Mouse (Mus musculus) testis, postnatal 10 days (tissue): Measurements from ENCODE around the gene Slc44a5.

ENCODE experiments used
- DNase-seq: peaks from one replicate; pipeline ENCODE4 v3.0.0; 2021; ENCODE audit warnings: low spot score

The Slc44a5 gene

DNA sequence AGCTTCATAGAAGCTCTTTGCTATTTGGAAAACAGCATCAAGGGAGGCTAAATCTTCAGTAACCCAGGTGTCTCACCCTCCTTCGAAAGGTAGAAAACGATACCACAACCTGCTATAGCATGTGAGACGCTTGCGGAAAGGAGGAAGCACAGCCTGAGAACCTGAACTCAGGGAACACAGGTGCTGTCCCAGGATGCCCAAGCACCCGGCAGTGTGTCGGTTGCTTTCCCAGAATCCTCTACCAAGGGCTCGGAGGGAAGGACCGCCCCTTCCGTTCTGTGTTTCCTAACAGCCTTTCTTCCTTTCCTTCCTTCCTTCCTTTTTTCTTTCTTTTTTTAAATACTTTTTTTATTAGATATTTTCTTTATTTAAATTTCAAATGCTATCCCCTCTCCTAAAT, 326.8 kb downstream of the Slc44a5 start:
- no peak for DNase-seq

DNA sequence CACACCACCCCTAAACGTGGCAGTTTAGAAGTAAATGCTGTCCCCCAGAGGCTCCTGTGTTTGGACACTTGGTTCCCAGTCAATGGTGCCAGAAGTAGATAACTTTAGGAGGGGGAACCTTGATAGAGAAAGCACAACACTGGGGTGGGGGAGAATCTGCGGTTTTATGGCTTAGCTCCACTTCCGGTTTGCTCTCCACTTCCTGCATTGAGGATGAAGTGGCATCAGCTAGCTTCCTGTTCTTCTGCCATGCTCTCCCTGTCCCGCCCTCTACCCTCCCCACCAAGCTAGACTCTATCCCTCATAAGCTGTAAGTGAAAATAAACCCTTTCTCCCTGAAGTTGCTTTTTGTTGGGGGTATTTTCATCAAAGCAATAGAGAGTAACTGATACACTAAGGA, 327.9 kb downstream of the Slc44a5 start:
- no peak for DNase-seq

DNA sequence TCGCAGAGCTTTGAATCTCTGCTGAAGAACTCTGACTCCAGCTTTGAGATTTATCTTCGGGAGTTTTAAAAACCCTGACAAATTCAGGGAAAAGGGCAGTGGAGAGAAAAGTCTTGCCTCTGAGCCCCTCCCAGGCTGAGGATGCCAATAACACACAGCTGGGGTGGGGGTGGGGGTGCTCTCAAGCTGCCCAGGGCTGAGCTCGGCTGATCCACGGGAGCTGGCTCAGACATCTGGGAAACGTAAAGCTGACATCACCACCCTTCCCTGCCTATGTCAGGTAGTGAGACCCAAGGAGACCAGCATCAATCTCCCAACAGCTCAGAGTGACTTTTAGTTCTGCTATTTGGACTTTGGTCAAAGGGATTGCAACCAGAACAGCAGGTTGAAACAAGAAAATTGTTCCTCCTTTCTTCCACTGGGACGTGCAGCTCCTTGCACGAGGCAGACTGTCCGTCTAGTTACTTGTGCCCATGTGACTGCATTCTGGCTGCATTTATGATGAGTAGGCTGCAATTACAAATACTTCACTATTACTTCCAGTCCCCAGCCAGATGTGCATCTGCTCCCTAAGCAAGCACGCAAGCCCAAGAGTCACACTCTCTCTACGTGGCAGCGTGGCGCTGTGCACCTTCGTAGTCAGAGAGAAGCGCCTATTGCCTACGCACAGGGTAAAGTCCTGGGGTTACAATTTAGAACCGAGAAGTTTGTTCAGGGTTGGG, 332.1 kb downstream of the Slc44a5 start:
- DNase-seq: no peak

DNA sequence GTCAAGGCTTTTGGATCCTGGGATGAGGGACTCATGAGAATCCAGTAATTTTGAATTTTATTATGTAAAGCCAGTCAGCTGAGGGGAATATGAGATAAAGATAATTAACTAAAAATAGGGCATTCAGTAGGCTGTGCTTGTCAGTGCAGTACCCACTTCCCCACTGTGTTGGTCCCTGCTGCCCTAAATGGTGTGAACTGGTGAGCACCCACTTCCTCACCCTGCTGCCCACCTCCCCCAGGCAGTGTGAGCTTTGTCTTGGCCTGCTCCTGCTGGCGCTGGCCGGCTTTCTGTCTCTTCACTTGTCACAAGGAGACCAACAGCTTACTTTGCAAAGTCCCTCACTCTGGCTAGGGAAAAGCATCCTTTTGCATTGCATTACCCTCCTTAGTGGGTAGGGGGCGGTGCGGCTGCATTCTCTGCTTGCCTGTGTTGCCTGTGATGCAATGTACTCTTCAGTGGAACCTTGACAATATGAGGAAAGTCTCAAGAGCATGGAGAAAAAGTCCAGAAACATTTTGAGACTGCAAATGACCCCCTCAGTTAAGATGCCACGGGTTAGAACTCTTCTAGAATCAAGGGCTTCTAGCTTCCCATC, 344.5 kb downstream of the Slc44a5 start:
- DNase-seq: no peak
